Mouse (Mus musculus): ENCODE measurements around the gene Efnb3.

GRCm38 (mm10) chr11:69557381-69557958 lies 2.5 kb downstream of the Efnb3 start:
- TF ChIP-seq GATA1 (IDR thresholded peaks at IDR 0.05; ENCODE audit: low read length) (no peak), TAL1 (IDR thresholded peaks at IDR 0.05; ENCODE audit: low read length) (no peak)

Data from erythroblast, embryonic 14.5 days (primary cell).